Mouse (Mus musculus) small intestine, adult 2 months (tissue): ENCODE data around the gene Akap6.

Source experiments
- CTCF ChIP-seq: fragments of 200-500 bp; IDR thresholded peaks from 2 replicates; pipeline ENCODE4 v1.5.1; 2012; ENCODE audit warnings: low read depth, mild to moderate bottlenecking, control low read depth, inconsistent platforms, low read length, moderate library complexity, mixed read lengths; ENCODE audit not compliant: insufficient replicate concordance, insufficient read length; ENCODE audit errors: extremely low read depth
- POLR2A ChIP-seq: fragments of 200-500 bp; IDR thresholded peaks from 2 replicates; pipeline ENCODE4 v1.6.1; 2012; ENCODE audit warnings: low read depth, mild to moderate bottlenecking, control low read depth, inconsistent platforms, low read length, moderate library complexity

DNA sequence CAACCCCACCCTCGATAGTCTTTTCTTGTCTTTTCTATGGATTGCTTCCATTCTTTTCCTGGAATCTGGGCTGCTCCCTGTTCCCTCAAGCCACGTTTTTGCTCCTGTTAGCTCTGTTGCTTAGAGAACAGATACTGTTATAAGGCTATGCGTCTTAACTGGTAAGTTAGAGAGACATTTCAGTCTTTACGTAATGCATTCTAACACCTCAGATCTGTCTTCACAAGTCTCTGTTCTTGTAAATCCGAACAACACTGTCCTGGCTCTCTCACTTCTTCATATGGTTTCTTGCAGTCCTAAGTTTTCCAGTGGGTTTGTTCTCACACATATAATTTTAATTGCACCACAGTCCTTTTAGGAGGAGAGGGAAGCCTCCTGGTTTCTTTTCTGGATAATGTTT lies 20.5 kb downstream of the Akap6 start:
- TF ChIP-seq CTCF (no peak), POLR2A (no peak)
